Mouse (Mus musculus): ENCODE data around the gene Pamr1. TPM values are rescaled to one million over a fixed set of nuclear protein-coding genes. Genes with fewer than 3 reads are reported as not detected.

Pamr1 gene
- polyA plus RNA-seq, 2 experiments from 2014 or later, result not detected

DNA sequence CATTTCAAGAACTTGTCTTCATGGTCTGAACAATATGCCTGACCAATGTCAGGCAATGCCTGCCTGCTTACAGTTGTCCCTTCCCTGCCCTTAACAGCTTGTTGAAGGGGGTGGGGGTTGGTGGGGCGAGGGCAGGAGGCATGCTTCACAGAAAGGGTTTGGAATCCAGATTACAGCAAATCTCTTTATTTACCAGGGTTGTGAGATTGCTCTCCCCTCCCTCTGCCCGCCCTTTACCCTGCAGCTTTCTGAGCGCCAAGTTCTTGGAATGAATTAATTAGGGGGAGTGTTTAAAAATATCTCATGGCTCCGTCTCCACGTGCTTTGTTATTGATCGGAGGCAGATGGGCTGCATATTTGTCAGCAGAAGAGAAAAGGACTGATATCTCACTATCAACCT is 113.5 kb downstream of the Pamr1 start:
- ATAC-seq, result no peak

DNA sequence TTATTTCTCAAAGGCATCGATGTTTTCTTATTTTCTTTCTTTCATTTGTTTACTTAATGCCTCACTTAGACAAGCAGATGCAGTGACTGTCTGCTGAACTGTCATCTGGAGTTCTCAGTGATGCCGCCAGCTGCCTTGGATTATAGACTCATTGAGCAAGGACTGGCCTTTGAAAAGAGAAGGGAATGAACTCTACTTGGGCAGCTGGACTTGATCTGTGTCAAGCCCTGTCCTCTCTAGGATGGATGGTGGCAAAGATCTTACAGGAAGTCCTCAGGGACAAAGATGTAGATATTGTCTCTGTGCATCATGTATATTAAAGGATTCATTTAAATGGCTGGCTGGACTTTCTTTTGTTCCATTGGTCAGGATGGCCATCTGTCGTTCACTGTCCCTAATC is 114.1 kb downstream of the Pamr1 start:
- no peak for ATAC-seq

DNA sequence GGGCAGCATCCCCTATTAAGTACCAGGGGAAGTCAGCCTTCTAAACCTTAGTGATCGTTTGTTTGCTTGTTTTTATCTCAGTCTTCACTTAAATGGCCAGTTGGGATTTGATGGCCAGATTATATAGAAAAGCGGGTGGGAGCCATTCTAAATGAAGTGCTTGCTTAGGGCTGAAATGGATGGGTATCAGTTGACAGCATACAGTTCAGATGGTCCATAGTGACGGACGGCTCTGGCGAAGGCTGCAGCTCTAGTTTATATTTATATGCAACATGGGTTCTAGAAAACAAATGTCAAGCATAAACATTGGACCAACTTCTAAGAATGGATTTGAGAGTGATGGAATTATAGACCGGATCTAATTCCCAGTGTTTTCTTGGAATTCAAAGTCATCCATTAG is 118.2 kb downstream of the Pamr1 start:
- no peak for ATAC-seq

DNA sequence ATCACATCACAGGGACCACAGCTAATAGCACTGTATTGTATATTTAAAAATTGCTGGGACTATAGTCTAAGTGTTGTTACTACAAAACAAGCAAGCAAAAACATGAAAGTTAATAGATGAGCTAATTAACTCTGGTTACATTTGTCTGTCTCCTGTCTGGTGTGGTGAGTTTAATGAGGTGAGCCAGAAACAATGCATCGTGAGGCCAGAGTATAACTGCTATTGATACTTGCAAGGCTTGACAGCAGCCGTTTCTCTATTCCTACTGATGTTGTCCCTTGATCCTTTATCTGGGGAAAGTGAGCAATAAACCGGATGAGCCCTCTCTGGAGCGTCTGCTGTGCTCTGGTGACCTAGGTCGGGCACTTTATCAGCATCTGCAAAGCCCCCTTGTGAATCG is 119.8 kb downstream of the Pamr1 start:
- ATAC-seq, result no peak

DNA sequence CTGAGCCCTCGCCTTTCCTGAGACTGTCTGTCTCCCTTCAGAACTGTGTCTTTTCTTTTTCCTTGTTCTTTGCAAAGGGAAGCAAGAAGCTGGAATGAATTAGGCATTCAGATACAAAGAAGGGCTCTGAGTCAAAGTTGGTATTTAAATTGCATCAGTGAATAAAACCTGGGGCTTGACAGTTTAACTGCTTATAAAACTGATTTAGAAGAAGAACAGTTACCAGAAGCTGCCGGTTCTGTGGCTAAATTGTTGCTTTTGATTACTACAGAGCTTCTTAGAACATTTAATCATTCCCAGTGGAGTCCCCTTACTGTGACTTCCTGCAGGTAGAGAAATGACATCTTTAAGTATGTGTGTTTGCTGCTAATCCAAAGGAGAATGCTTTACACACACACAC is 124.8 kb downstream of the Pamr1 start:
- ATAC-seq, result no peak

GRCm38 (mm10) chr2:102675275-102675674 is 125.5 kb downstream of the Pamr1 start:
- ATAC-seq, result no peak

GRCm38 (mm10) chr2:102676716-102677312 is 127.0 kb downstream of the Pamr1 start:
- ATAC-seq, result no peak

- ATAC-seq, result no peak
Measured at GRCm38 (mm10) chr2:102677400-102677799, 127.6 kb downstream of the Pamr1 start.

DNA sequence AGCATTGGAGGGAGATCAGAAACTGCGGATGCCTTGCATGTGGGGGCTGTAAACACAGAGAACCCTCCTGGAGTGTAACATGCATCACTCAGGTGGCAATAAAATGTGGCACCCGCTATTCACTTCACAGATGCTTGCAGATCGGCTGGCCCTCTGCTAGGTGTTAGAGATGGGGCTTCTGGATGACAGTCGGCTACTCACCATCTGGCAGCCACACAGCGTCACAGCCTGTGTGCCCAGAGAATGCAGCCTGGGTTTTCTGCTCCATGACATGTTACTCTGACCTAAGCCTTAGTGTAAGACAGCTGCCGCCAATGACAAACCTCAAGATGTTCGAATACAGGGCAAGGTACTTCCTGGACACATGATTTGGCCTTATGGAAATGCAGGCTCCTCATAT is 131.5 kb downstream of the Pamr1 start:
- ATAC-seq, result no peak

DNA sequence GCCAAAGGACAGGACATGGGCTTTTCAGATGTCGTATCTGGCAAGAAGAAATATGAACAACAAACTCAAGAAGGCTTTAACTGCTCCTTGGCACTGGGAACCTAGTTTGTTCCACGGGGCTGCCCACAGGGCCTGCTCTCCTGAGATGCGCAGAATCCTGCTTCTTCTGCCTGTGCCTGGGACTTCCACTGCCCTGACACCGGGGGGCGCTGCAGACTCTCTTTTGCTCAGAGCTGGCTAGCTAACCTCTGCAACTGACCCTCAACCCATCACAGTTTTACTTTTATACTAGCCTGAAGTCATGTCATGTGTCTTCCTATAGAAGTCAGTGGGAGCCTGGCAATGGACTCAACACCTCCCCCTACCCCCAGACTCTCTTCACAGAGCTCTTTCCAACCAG is 132.4 kb downstream of the Pamr1 start:
- ATAC-seq, result no peak

DNA sequence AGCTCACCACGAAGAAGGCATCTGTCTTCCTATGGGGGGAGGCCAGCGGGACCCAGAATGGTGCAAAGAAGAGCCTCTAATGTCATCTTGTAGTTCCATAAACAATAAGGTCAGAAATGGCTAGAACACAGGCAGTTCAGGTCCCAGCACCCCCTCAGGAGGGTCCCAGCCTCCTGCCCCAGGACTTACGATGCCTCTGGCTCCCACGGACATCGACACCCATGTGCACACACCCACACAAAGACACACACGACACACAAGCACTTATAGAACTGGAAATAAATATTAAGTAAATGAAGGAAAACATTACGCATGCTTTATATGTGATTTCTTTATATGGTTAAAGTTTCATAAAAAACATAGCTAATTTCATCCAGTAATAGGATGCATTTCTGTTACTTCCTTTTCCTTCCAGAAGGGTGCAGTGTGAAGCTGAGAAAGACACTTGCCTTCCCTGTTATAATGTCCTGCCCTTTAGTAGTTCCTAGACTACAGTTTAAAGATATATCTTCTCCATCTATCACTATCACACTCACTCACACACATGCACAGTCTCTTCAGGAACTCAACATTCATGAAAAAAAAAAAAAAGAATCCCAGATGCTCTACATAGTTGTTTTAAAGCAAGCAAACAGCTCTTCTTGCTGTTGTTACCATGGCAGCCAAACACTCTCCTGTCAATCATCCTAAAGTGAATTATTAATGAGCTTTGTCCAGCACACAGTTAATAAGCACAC is 135.7 kb downstream of the Pamr1 start:
- no peak for ATAC-seq

DNA sequence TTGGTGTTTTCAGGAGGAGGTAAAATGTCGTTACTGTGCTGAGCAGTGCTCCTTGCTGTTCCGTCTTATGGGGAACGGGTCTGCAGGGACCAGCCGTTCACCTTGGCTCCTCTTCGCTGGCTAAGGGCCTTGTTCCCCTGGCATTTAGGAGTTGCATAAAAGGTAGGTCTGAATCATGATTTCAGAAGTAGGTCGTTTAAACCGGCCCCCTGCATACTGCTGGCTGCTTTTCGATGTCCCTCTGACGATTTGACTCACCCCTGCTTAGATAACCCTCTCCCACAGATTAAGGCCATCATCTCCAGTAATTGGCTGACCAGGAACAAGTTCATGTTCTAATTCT is 136.3 kb downstream of the Pamr1 start:
- no peak for ATAC-seq

Other genes starting within 250 kb of the Pamr1 start
- gene Trim44, start 142.2 kb upstream of the Pamr1 start, polyA plus RNA-seq (2017; shearing (Covaris generic)), result 1 to 10 TPM; 5.7 to 6.8 TPM
- gene Fjx1, start 97.5 kb upstream of the Pamr1 start, polyA plus RNA-seq (2017; shearing (Covaris generic)), result not detected
- gene Slc1a2, start 108.6 kb downstream of the Pamr1 start, polyA plus RNA-seq (2017; shearing (Covaris generic)), result not detected